Mouse (Mus musculus) embryo, embryonic 10.5 days (tissue): ENCODE measurements around the gene Pkd1l2.

Experiments used
- DNase-seq: peaks from one replicate; pipeline ENCODE4 v3.0.0-alpha.2; 2015; ENCODE audit warnings: low spot score

Pkd1l2 gene

GRCm38 (mm10) chr8:116975066-116975465 is 107.2 kb downstream of the Pkd1l2 start:
- DNase-seq: no peak

GRCm38 (mm10) chr8:116969531-116969930 is 112.7 kb downstream of the Pkd1l2 start:
- DNase-seq: no peak

GRCm38 (mm10) chr8:116954415-116954814 is 127.8 kb downstream of the Pkd1l2 start:
- DNase-seq: no peak

GRCm38 (mm10) chr8:116952428-116952827 is 129.8 kb downstream of the Pkd1l2 start:
- DNase-seq: no peak

- DNase-seq: no peak
These were observed 130.5 kb downstream of the Pkd1l2 start for GRCm38 (mm10) chr8:116951778-116952177.

- DNase-seq: no peak
These were observed 130.9 kb downstream of the Pkd1l2 start for GRCm38 (mm10) chr8:116951369-116951768.

GRCm38 (mm10) chr8:116947589-116947988 is 134.7 kb downstream of the Pkd1l2 start:
- no peak for DNase-seq

GRCm38 (mm10) chr8:116946851-116947250 is 135.4 kb downstream of the Pkd1l2 start:
- no peak for DNase-seq

- DNase-seq: no peak
These were observed 135.9 kb downstream of the Pkd1l2 start for GRCm38 (mm10) chr8:116946268-116946838.
